Mouse (Mus musculus) left cerebral cortex, adult 8-10 months (tissue): Measurements from ENCODE around the gene Cd101. TPM values are rescaled to one million over a fixed set of nuclear protein-coding genes. Genes with fewer than 3 reads are reported as not detected.

ENCODE experiments used
- DNase-seq, 2 experiments: peaks; one replicate each; pipeline ENCODE4 v3.0.0; 2022; ENCODE audit warnings: low spot score in 2 of 2
- total RNA-seq, 4 experiments: library from RNA; stranded (reverse); gene quantifications; 2 replicates each; pipeline ENCODE4 v1.2.4; 2022

Gene Cd101
- total RNA-seq, 4 experiments from 2014 or later, result 0.48 to 1.4 (median 0.92) TPM

- DNase-seq, result no peak
Observed at GRCm38 (mm10) chr3:101044686-101045085, 15.3 kb upstream of the Cd101 start.

- DNase-seq, result no peak
Observed at GRCm38 (mm10) chr3:101041997-101042396, 12.6 kb upstream of the Cd101 start.

- DNase-seq, result no peak
Observed at GRCm38 (mm10) chr3:101037984-101038545, 8.7 kb upstream of the Cd101 start.

GRCm38 (mm10) chr3:101036001-101036400, 6.6 kb upstream of the Cd101 start:
- no peak for DNase-seq

GRCm38 (mm10) chr3:101034509-101034908, 5.2 kb upstream of the Cd101 start:
- no peak for DNase-seq

- DNase-seq, result no peak
Observed at GRCm38 (mm10) chr3:101033644-101034043, 4.3 kb upstream of the Cd101 start.

- no peak for DNase-seq
Observed at GRCm38 (mm10) chr3:101031456-101032142, 2.2 kb upstream of the Cd101 start.

- no peak for DNase-seq
Observed at GRCm38 (mm10) chr3:101030630-101031029, 1.3 kb upstream of the Cd101 start.

- no peak for DNase-seq
Observed at GRCm38 (mm10) chr3:101026741-101027140, 2.6 kb downstream of the Cd101 start.

- DNase-seq, result no peak
Observed at GRCm38 (mm10) chr3:101022967-101023366, 6.4 kb downstream of the Cd101 start.

- no peak for DNase-seq
Observed at GRCm38 (mm10) chr3:101021481-101022051, 7.8 kb downstream of the Cd101 start.

- no peak for DNase-seq
Observed at GRCm38 (mm10) chr3:101021073-101021472, 8.3 kb downstream of the Cd101 start.

GRCm38 (mm10) chr3:101018494-101018893, 10.9 kb downstream of the Cd101 start:
- no peak for DNase-seq

GRCm38 (mm10) chr3:101016050-101016449, 13.3 kb downstream of the Cd101 start:
- DNase-seq, result no peak

- DNase-seq, result no peak
Observed at GRCm38 (mm10) chr3:101015254-101015653, 14.1 kb downstream of the Cd101 start.

GRCm38 (mm10) chr3:101013536-101013935, 15.8 kb downstream of the Cd101 start:
- DNase-seq, result no peak

GRCm38 (mm10) chr3:101013005-101013404, 16.4 kb downstream of the Cd101 start:
- no peak for DNase-seq

- DNase-seq, result no peak
Observed at GRCm38 (mm10) chr3:101012597-101012996, 16.8 kb downstream of the Cd101 start.

GRCm38 (mm10) chr3:101012131-101012571, 17.2 kb downstream of the Cd101 start:
- DNase-seq, result peak in 1 of 2 experiments; percentile 24

GRCm38 (mm10) chr3:101011203-101011600, 18.2 kb downstream of the Cd101 start:
- no peak for DNase-seq

GRCm38 (mm10) chr3:101010589-101011202, 18.7 kb downstream of the Cd101 start:
- no peak for DNase-seq

GRCm38 (mm10) chr3:101007112-101007782, 22.1 kb downstream of the Cd101 start:
- DNase-seq, result no peak
